Mouse (Mus musculus): ENCODE measurements around the gene Hps3. TPM values are rescaled to one million over a fixed set of nuclear protein-coding genes. Genes with fewer than 3 reads are reported as not detected.

Hps3 gene
- polyA plus RNA-seq, 1 experiment = 0.10 TPM

GRCm38 (mm10) chr3:20010464-20010863 is 24.7 kb downstream of the Hps3 start:
- H3K4me1 ChIP-seq (ENCODE audit: control insufficient read depth) = no peaks in the 10 kb centered on the region
- H3K4me3 ChIP-seq (replicated peaks) = no peak overlapping the region
- H3K36me3 ChIP-seq (ENCODE audit: control insufficient read depth) = peaks cover 16% of the 10 kb centered on the region
- no peaks in the 10 kb centered on the region for H3K9me3 ChIP-seq (ENCODE audit: control insufficient read depth, low read length)
- TF ChIP-seq TAL1 (IDR thresholded peaks at IDR 0.05; ENCODE audit: low read length) = no peak
- no peak for TF ChIP-seq GATA1 (IDR thresholded peaks at IDR 0.05; ENCODE audit: low read length)
- no peaks in the 10 kb centered on the region for H3K27me3 ChIP-seq (ENCODE audit: control insufficient read depth)

DNA sequence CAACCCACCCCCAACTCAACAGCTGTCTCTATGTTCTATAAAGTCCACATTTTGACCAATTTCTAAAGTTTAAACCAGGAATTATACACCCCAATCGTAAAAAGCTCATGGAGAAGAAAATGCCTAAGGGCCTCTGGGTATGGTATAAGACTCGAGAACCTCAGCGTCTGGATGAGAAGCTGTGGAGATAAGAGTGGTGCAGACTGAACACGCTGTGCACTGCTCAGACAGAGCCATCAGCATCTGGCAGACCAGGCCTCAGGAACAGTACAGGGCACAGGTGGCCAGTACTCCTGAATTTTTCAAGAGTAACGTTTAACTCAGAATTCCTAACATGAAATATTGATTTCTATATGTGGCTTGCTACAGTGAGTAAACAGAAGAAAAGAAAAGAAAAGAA is 27.4 kb downstream of the Hps3 start:
- H3K36me3 ChIP-seq (ENCODE audit: control insufficient read depth) = peaks cover 14% of the 10 kb centered on the region
- no peak overlapping the region for H3K4me3 ChIP-seq (replicated peaks)
- no peaks in the 10 kb centered on the region for H3K27me3 ChIP-seq (ENCODE audit: control insufficient read depth)
- no peaks in the 10 kb centered on the region for H3K9me3 ChIP-seq (ENCODE audit: control insufficient read depth, low read length)
- H3K4me1 ChIP-seq (ENCODE audit: control insufficient read depth) = no peaks in the 10 kb centered on the region
- TF ChIP-seq GATA1 (IDR thresholded peaks at IDR 0.05; ENCODE audit: low read length) (no peak), TAL1 (IDR thresholded peaks at IDR 0.05; ENCODE audit: low read length) (no peak)

DNA sequence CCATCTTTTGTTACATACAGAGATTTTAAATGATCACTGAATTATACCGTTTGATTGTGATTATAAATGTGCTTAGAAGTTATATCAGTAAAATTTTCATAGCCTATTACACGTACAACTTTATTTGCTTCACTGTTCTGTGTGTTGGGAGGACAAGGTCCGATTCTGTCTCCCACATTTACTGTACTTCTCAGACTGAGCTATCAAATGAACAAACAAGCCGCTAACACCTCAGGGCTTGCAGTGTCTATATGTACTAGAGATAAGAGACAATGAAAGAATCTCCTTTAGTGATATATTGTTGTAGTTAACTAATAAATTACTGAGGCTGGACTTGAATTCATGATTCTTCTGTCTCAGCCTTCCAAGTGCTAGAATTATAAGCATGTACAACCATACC is 27.8 kb downstream of the Hps3 start:
- Histone ChIP-seq H3K9me3 (ENCODE audit: control insufficient read depth, low read length) (no peaks in the 10 kb centered on the region), H3K4me3 (replicated peaks) (no peak overlapping the region), H3K27me3 (ENCODE audit: control insufficient read depth) (no peaks in the 10 kb centered on the region), H3K4me1 (ENCODE audit: control insufficient read depth) (no peaks in the 10 kb centered on the region), H3K36me3 (ENCODE audit: control insufficient read depth) (peaks cover 16% of the 10 kb centered on the region)
- TF ChIP-seq GATA1 (IDR thresholded peaks at IDR 0.05; ENCODE audit: low read length) (no peak), TAL1 (IDR thresholded peaks at IDR 0.05; ENCODE audit: low read length) (no peak)

GRCm38 (mm10) chr3:20005611-20006010 is 29.5 kb downstream of the Hps3 start:
- H3K9me3 ChIP-seq (ENCODE audit: control insufficient read depth, low read length) = no peaks in the 10 kb centered on the region
- TF ChIP-seq GATA1 (IDR thresholded peaks at IDR 0.05; ENCODE audit: low read length) = no peak
- no peak for TF ChIP-seq TAL1 (IDR thresholded peaks at IDR 0.05; ENCODE audit: low read length)
- no peaks in the 10 kb centered on the region for H3K4me1 ChIP-seq (ENCODE audit: control insufficient read depth)
- H3K36me3 ChIP-seq (ENCODE audit: control insufficient read depth) = peaks cover 21% of the 10 kb centered on the region
- no peaks in the 10 kb centered on the region for H3K27me3 ChIP-seq (ENCODE audit: control insufficient read depth)
- no peak overlapping the region for H3K4me3 ChIP-seq (replicated peaks)

- Histone ChIP-seq H3K4me1 (ENCODE audit: control insufficient read depth) (no peaks in the 10 kb centered on the region), H3K9me3 (ENCODE audit: control insufficient read depth, low read length) (no peaks in the 10 kb centered on the region), H3K4me3 (replicated peaks) (no peak overlapping the region), H3K27me3 (ENCODE audit: control insufficient read depth) (no peaks in the 10 kb centered on the region), H3K36me3 (ENCODE audit: control insufficient read depth) (peaks cover 17% of the 10 kb centered on the region)
- TF ChIP-seq GATA1 (IDR thresholded peaks at IDR 0.05; ENCODE audit: low read length) (no peak), TAL1 (IDR thresholded peaks at IDR 0.05; ENCODE audit: low read length) (no peak)
Observed at GRCm38 (mm10) chr3:20004422-20004821, 30.7 kb downstream of the Hps3 start.

- Histone ChIP-seq H3K9me3 (ENCODE audit: control insufficient read depth, low read length) (no peaks in the 10 kb centered on the region), H3K36me3 (ENCODE audit: control insufficient read depth) (peaks cover 14% of the 10 kb centered on the region), H3K4me3 (replicated peaks) (no peak overlapping the region), H3K4me1 (ENCODE audit: control insufficient read depth) (no peaks in the 10 kb centered on the region), H3K27me3 (ENCODE audit: control insufficient read depth) (no peaks in the 10 kb centered on the region)
- TF ChIP-seq GATA1 (IDR thresholded peaks at IDR 0.05; ENCODE audit: low read length) (no peak), TAL1 (IDR thresholded peaks at IDR 0.05; ENCODE audit: low read length) (no peak)
Observed at GRCm38 (mm10) chr3:20002786-20003185, 32.3 kb downstream of the Hps3 start.

DNA sequence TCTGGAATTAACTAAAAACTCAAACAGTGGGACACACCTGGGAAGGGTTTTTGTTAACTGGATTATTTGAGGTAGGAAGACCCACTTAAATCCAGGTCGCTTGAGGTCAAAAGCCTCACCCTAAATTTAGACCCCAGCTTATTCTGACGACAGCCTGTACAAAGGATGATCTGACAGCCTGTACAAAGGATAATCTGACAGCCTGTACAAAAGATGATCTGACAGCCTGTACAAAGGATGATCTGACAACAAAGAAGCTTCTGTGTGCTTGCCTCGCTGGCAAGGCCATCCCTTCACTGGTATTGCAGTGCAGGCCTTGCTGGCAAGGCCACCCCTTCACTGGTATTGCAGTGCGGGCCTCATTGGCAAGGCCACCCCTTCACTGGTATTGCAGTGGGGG is 34.3 kb downstream of the Hps3 start:
- no peak overlapping the region for H3K4me3 ChIP-seq (replicated peaks)
- no peak for TF ChIP-seq GATA1 (IDR thresholded peaks at IDR 0.05; ENCODE audit: low read length)
- TF ChIP-seq TAL1 (IDR thresholded peaks at IDR 0.05; ENCODE audit: low read length) = no peak
- H3K4me1 ChIP-seq (ENCODE audit: control insufficient read depth) = no peaks in the 10 kb centered on the region
- H3K9me3 ChIP-seq (ENCODE audit: control insufficient read depth, low read length) = no peaks in the 10 kb centered on the region
- peaks cover 14% of the 10 kb centered on the region for H3K36me3 ChIP-seq (ENCODE audit: control insufficient read depth)
- no peaks in the 10 kb centered on the region for H3K27me3 ChIP-seq (ENCODE audit: control insufficient read depth)

DNA sequence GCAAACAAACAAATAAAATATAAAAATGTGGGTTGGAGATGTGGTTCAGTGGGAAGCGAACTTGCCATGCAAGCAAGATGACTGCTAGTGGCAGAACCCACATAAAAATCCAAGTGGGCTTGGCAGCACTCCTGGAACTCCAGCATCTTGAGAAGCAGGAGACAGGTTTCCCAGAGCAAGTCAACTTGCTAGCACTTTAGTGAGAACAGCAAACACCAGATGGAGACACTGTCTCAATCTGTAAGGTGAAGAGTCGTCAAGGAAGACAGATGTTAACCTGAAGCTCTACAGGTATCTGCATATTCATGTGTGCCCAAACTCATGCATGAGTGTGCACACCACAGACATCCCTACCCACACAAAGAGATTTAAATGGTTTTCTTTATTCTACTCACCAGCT is 35.6 kb downstream of the Hps3 start:
- Histone ChIP-seq H3K36me3 (ENCODE audit: control insufficient read depth) (peaks cover 14% of the 10 kb centered on the region), H3K9me3 (ENCODE audit: control insufficient read depth, low read length) (no peaks in the 10 kb centered on the region), H3K27me3 (ENCODE audit: control insufficient read depth) (no peaks in the 10 kb centered on the region), H3K4me3 (replicated peaks) (no peak overlapping the region), H3K4me1 (ENCODE audit: control insufficient read depth) (no peaks in the 10 kb centered on the region)
- TF ChIP-seq GATA1 (IDR thresholded peaks at IDR 0.05; ENCODE audit: low read length) (no peak), TAL1 (IDR thresholded peaks at IDR 0.05; ENCODE audit: low read length) (no peak)

DNA sequence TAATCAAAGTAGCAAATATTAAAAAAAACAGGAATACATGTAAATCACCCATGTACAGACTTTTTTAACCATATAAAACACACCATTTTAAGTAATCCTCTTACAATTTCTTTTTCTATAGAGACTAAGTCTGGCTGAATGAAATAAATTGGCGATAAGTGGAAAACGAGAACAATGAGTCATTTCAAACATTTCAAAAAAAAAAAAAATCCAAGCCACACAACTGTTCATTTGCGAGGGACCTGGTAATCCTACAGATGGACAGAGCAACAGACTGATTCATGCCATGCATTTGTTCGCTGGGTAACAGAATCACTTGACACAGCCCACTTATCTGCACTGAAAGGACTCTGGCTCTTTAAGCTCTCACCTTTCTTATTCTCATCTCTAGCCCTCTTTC is 42.7 kb downstream of the Hps3 start:
- Histone ChIP-seq H3K4me3 (replicated peaks) (no peak overlapping the region), H3K27me3 (ENCODE audit: control insufficient read depth) (no peaks in the 10 kb centered on the region), H3K9me3 (ENCODE audit: control insufficient read depth, low read length) (no peaks in the 10 kb centered on the region), H3K4me1 (ENCODE audit: control insufficient read depth) (no peaks in the 10 kb centered on the region), H3K36me3 (ENCODE audit: control insufficient read depth) (no peaks in the 10 kb centered on the region)
- TF ChIP-seq TAL1 (IDR thresholded peaks at IDR 0.05; ENCODE audit: low read length) = no peak
- TF ChIP-seq GATA1 (IDR thresholded peaks at IDR 0.05; ENCODE audit: low read length) = no peak

DNA sequence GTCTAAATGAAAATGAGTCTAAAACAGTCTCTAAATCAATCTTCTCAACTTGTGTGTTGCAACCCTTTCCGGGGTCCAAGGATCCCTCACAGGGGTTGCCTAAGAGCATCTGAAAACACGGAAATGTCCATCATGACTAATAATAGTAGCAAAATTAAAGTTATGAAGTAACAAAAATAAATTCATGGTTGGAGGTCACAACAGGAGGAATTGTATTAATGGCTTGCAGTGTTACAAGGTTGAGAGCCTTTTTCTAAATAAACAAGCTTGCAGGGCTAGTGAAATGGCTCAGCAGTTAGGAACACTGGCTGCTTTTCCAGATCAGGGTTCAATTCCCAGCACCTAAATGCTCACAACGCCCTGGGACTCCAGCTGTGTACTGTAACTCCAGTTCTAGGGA is 45.1 kb downstream of the Hps3 start:
- Histone ChIP-seq H3K36me3 (ENCODE audit: control insufficient read depth) (no peaks in the 10 kb centered on the region), H3K4me3 (replicated peaks) (no peak overlapping the region), H3K27me3 (ENCODE audit: control insufficient read depth) (no peaks in the 10 kb centered on the region), H3K4me1 (ENCODE audit: control insufficient read depth) (no peaks in the 10 kb centered on the region), H3K9me3 (ENCODE audit: control insufficient read depth, low read length) (no peaks in the 10 kb centered on the region)
- TF ChIP-seq GATA1 (IDR thresholded peaks at IDR 0.05; ENCODE audit: low read length) = no peak
- TF ChIP-seq TAL1 (IDR thresholded peaks at IDR 0.05; ENCODE audit: low read length) = no peak

Measured in erythroblast, embryonic 14.5 days (primary cell).